Mouse (Mus musculus) left cerebral cortex, postnatal 36 days (tissue): Measurements from ENCODE around the gene Cfap58. TPM values are rescaled to one million over a fixed set of nuclear protein-coding genes. Genes with fewer than 3 reads are reported as not detected.

ENCODE experiments used
- DNase-seq, 2 experiments: peaks; one replicate each; pipeline ENCODE4 v3.0.0; 2021 to 2022; ENCODE audit warnings: low spot score in 2 of 2, mixed read lengths in 1 of 2
- intact Hi-C: fragments of 180-260 bp; cut with DNase I; formaldehyde crosslinking; loops from one replicate; pipeline ENCODE4 v1.15.1; 2025
- total RNA-seq, 2 experiments: library from RNA; stranded (reverse); gene quantifications; 2 replicates each; pipeline ENCODE4 v1.2.3; 2021

The Cfap58 gene
- total RNA-seq, 2 experiments from 2014 or later, result 0.29 to 0.30 TPM

DNA sequence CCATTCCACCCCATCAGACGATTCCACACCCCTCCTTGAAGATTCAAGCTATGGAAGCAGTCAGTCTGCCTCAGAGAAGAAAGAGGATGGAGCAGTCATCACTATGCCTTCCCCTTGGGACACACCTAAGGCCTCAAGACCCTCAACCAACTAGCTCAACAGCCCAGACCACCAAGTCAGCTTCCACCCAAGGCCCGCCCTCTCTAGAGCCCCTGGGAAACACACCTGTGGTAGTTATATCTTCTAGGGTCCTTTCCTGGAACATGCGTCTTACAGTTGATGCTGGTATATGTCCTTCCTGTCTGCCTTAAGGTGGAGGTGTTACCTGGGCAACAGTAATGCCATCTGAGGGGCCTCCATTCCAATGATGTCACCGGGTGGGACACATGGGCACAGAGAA lies 23.3 kb upstream of the Cfap58 start:
- DNase-seq, result no peak
- intact Hi-C loops, result no loop called here

DNA sequence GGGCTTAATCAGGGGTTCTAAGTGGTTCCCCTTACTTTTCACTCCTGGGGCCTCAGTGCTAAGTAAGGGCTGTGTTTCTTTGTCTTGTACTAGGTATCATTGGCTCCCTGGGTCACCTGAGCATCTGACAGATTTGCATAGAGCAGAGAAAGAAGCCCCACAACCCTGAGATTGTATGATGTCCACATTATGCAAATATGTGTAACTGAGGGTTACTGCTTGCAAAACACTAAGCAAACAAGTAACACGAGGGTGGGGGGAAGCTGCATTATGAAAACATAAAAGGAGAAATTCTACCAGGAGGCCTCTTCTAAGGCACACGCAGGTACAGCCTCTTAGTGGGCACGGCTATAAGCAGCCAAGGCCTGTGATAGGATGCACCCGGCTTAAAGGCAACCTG lies 22.2 kb upstream of the Cfap58 start:
- intact Hi-C loops, result no loop called here
- DNase-seq, result no peak

DNA sequence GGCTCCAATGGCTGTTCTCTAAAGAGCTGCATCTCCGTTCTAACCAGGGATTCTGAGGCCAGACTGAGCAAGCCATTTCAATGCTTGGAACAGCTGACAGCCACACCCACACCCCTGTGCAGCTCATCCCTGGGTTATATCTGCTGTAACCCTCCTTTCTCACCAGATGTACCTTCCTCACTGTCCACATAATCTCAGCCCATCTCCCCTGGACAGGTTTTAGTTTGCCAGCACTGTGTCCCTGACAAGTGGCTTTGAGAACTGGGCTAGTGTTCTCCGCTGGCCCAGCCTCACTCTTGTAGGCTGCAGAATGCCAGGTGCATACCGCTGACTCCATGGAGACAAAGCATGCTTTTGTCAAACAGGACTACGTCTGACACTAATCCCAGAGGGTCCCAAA lies 20.1 kb upstream of the Cfap58 start:
- intact Hi-C loops, result no loop called here
- no peak for DNase-seq

DNA sequence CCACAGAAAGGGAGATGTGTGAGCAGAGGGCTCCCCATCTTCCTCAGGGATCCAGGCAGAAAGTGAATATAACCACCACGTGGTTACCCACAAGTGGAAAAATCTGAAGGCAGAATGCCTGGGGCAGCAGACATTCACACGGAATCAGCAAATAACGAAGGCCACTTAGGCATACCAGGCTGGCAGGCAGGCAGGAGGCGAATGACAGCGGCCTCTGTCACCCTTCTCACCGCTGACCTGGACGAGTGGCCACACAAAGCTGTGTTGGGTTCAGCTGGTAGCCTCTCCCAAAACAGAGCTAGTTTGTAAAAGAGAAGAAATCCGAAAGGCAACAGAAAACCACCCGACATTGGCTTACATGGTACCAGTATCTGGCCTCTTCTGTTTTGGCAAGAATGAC lies 19.5 kb upstream of the Cfap58 start:
- intact Hi-C loops, result no loop called here
- no peak for DNase-seq

DNA sequence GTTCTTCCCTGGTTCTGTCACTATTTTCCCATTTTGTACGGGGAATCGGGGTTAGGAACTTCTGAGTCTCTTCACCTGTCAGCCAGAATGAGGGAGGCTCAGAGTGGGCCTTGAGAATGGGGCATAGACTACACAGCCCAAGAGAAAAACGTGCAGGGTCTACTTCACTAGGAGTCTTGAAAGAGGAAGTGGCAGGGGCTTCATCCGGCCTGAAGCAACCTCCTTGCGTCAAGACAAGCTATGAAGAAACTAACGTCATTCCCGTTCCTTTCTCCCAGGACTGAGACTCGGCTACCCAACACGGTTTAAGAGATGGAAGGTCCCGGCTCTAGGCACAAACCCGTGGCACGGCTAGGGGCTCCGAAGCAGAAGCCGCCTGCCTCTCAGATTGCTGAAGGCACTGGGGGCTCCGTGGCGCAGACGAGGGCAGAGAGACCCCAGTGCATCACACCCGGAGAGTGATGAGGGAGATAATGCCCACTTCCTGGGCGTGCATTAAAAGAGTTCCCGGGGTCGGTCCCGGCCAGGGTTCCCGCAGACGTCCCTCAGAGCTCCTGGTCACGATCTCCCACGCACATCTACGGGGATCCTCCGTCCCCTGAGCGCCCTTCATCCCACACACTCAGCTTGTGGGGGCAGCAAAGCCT lies 18.9 kb upstream of the Cfap58 start:
- DNase-seq, result no peak
- intact Hi-C loops, result no loop called here

DNA sequence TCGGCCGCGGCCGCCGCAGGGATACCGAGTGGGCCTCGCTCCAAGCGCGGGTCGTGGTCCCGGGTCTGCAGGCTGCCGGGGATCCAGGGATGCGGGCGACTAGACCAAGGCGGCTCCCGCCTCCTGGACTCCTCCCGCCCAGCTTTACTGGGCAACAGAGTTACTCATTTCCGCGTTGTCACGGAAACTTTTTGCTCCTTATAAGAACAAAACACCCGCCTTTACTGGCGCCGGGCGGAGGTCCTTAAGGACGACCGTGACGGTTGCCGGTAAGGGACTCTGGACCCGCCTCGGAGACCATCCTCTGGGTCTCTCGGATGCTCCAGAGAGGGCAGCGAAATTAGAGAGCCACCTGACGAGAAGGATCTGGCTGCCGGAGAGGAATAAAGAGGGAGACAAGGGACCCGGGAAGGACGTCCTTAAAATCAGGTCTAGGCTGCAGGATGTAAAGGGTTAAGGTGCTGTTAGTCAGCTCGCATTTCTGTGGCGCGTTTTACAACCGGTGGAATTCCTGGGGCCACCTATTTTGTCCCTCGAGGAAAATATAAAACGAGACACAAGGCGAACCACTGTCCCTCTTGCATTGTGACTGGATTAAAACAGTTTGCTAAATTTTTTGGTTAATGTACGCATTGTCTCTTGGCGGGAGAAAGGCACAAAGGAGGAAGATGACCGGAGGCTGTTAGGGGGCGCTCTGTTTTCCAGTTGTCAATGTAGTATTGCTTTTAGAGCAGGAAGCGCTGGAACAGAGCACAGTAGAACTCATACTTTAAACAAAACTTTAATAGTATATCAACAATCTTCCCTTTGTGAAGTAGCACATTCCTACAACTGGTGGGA lies 18.1 kb upstream of the Cfap58 start, which contains the start of the genes Cfap43 and Itprip:
Cfap43 (minus strand) TSS at position 162 of the 840 bp plus-strand sequence.
Itprip (minus strand) TSS at position 174 of the 840 bp plus-strand sequence.
- peak; percentile 60 to 67 for DNase-seq
- intact Hi-C loops, result no loop called here

DNA sequence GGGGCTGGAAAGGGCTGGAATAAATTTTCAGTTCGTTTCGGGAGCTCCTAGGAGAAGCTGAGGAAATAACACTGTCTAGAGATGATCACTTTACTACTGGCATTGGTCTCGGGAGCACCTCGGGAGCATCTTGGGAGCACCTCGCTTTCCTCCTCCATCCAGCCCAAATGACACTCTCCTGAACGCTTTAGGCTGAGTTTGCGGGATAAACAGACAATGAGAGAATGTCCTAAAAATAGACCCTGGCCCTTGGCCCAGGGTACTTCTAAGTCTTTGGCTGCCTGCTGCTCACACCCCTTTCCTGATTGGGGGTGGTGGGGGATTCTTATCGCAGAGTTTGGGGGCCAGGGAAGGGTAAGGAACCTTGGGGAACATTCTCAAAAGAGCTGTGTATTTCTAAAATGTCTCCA lies 17.5 kb upstream of the Cfap58 start:
- intact Hi-C loops, result no loop called here

DNA sequence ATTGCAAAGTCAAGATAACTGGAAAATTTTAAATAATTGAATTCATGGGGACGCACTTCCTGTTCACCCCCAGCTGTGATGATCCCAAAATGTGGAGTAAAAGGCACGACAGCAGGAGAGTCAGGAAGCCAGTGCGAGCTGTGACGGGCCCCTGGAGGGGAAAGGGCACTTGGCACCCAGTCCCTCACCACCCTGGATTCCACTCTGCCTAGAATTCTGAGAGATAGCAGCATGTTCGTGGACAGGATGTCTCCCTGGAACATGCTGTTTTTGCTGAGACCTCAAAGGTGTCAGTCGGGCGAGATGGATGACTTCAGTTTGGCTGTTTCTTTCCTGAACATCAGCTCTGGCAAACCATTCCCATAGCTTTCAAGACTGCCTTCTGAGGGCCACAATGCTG lies 11.7 kb upstream of the Cfap58 start:
- no peak for DNase-seq
- intact Hi-C loops, result no loop called here

More for the DNA sequence above, 17.5 kb upstream of the Cfap58 start:
- DNase-seq, result no peak

DNA sequence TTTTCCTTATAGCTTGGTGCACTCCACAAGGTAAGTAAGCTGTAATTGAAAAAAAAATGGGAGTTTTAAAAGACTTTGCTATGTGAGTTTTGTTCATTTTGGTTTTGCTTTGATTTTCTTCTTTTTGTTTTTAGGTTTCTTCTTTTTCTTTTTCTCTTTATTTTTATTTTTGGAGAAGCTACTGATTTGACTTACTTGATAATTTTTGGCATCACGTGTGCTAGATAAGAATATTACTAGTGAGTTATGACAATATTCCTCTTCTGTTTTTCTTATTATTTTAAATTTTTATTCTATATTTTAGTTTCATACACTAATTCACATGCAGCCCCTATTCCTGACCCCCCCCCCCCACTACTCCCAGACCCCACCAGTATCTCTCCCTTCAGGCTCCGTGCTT lies 10.4 kb upstream of the Cfap58 start:
- DNase-seq, result no peak
- intact Hi-C loops, result no loop called here

DNA sequence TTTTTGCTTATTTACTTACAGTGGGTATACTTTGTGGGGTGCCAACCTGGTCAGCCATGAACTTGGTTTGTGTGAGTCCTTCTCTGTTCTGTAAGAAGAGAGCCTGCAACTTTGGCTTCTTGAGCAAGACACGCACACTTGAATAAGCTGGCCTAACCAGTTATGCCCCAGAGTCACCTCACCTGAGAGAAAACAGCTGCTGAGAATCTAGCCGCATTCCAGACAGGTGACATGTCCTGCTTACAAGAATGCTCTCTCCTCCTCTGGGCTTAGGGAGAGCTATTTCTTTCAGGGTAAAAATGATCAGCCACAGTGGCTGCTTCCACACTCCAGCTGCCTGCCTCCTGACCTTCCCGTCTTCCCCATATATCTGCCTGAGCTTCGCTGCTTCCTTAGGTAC lies 8.4 kb upstream of the Cfap58 start:
- DNase-seq, result no peak
- intact Hi-C loops, result no loop called here

DNA sequence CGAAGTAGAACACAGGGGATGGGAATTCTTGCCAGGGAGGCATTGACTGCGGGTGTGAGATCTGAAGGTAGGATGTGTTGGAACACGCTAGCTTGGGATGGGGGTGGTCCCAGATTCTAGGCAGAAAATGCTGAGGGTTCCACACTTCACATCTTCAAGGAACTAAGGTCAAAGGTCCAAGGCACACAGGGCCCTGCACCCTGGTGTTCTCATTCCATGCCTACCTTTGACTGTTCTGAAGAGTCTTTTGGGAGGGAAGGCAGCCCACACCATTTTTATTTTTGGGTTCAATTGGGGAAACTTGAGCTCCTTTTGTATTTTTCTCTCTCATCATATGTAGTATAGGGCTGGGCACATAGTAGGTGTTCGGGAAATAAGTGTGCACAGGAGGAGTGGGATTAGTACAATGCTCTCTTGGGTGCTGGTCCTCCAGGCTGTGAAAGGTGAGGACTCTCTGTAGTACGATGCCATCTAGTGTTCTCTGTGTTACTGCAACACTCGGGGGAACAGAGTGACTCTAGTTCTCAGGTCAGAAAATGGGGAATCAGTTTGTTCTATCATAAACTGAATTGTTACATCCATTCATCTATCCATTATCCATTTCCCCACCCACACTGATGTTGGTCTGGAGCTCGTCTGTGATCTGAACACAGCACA lies 5.4 kb upstream of the Cfap58 start:
- no peak for DNase-seq

DNA sequence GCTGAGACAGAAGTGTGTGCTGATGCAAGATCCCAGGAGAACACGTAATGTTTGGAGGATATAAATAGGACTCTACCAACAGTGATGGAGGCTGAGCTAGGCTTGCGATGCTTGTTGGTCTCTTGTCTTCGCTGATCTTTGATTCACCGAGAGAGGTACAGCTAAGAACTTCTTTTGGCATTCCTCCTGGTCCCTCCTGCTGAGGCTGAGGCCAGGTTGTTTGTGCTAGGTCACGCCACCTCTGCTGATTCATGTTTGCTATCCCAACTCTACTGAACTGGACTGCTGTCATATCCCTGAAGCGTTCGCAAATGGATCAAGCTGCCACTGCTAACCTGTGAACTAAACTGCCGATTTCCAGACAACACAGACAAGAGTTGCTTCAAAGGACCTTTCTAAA lies 3.3 kb upstream of the Cfap58 start:
- DNase-seq, result no peak
- intact Hi-C loops, result loop anchor here (10.0 kb wide), 2 partner anchors 279 to 429 kb away; no protein-coding TSS in a partner anchor

More for the DNA sequence above, 5.4 kb upstream of the Cfap58 start:
- intact Hi-C loops, result loop anchor here (2.0 to 10.0 kb wide), 3 partner anchors 49 to 427 kb away; no protein-coding TSS in a partner anchor

DNA sequence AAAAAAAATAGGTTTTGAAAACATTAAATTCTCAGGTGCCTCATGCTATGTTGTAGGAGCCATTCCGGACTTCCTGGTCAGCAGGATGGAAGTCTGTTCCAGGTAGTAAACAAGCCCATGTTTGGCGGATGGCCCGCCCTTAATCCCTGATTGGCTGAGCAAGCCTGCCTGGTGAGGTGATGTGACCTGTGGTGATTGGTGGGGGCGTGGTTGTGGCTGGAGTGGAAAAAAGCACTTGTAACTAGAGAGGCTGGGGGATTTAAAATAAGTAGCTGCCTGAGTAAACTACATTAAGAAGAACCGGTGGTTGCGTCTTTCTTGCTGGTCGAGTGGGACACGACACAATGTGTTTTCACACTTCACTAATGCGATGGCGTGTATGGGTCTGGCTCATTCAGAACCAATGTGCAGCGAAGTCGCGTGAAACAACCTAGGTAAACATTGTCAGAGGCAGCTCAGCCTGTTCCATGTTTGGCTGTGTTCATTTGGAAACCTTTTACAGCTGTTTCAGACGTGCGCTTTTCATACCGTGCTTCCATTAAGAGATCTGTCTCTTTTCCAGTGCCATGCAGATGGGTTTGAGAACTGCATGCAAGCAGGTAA lies 2.7 kb upstream of the Cfap58 start:
- intact Hi-C loops, result loop anchor here (5.0 to 10.0 kb wide), 3 partner anchors 163 to 430 kb away; no protein-coding TSS in a partner anchor

DNA sequence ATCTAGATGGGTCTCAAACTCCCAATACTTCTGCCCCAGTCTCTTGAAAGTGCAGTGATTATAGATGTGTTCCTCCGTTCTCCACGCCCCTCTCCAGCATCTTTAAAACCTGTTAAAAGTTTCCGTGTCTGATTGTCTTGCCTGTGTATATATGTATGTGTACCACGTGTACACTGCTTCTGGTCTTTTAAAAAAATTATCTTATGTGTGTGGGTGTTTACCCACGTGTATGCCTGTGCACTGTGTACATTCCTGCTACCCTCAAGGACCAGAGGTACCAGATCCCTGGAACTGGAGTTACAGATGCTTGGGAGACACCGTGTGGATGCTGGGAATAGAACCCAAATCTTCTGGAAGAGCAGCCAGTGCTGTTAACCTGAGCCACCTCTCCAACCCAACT lies 1.9 kb upstream of the Cfap58 start:
- intact Hi-C loops, result loop anchor here (5.0 to 10.0 kb wide), 3 partner anchors 162 to 431 kb away; no protein-coding TSS in a partner anchor

More for the DNA sequence above, 2.7 kb upstream of the Cfap58 start:
- DNase-seq, result no peak

DNA sequence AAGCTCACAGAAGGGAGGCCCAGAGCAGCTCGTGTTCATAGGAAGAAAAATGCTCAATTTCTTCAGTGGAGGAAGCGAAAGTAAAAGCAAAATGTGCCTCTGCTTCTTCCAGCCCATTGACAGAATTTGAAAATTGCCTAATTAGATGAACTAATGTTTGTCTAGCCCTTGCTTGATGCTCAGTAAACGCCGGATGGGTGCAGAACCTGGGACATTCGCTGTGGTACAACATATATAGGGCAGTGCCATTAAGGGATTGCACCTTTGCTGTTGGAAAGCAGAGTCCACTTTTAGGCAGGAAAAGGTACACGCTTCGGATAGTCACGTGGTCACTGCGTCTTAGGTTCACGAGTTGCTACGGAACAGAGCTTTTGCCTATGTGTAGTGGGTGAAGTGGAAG lies 985 bp upstream of the Cfap58 start:
- DNase-seq, result no peak
- intact Hi-C loops, result loop anchor here (5.0 to 10.0 kb wide), 3 partner anchors 161 to 432 kb away; no protein-coding TSS in a partner anchor

More for the DNA sequence above, 1.9 kb upstream of the Cfap58 start:
- no peak for DNase-seq

DNA sequence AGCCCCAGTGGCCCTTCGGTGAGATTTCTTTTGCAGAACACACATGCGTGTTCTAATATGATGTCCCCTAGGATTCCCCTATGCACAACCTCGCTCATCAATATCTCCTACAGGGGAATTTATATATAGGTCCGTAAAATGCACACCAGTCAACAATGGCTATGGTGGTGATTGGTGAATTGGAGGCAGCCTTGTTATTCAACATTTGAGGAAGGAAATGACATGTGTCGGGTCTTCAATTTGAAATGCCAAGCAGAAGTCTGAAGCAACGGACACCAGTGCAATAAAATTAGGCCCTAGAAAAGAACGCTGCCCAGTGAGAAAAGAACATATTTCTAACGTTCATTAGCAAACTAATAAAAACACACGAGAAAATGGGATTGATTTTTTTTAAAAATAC lies 537 bp upstream of the Cfap58 start:
- DNase-seq, result no peak
- intact Hi-C loops, result loop anchor here (5.0 to 10.0 kb wide), 3 partner anchors 160 to 432 kb away; no protein-coding TSS in a partner anchor

DNA sequence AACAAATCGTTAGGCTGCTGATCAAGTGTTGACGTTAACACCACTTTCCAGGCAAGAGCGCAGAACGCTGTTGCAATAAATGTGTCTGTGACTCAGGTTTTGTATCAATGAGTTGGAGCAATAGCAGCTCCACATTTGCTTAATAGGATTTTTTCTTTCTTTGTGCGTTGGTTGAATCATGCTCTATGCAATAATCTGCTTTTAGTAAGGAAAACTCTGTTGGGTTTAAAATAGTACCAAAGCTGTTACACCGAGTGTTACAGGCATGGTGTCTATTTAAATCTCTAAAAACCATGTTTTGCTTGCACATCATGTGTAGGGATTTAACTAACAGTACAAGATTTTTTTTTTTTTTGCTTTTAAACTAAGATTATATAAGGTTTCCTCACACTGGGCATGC lies 1.9 kb downstream of the Cfap58 start:
- DNase-seq, result no peak
- intact Hi-C loops, result loop anchor here (5.0 to 10.0 kb wide), 3 partner anchors 158 to 435 kb away; no protein-coding TSS in a partner anchor

DNA sequence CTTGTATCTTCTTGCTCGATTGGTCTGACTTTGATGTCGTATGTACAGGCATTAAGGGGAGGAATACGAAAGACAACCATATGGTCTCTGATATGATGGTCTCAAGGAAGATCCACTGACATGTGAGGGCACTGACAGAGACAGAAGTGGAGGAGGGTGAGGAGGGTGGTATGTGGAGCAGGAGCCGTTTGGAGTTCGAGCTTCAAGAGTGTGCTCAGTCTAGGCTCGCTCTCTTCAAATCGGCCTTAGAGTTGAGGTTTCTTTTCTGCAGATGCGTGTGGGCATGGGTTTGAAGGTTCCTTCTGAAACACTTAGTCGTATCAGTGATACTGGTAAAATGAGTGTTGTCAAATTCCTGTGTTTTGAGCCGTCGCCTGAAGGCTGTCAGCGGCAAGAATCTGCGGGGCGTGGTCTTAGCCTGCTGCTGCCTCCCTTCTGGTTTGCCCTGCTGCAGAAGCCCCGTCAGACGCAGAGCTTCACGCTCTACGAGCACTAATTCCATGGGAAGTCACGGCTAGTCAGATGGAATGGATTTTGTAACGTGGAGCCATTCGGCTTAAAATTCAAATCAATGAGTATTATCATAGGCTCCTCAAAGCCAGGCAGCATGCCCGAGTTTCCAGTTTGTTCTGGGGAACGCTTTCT lies 9.5 kb downstream of the Cfap58 start:
- no peak for DNase-seq

DNA sequence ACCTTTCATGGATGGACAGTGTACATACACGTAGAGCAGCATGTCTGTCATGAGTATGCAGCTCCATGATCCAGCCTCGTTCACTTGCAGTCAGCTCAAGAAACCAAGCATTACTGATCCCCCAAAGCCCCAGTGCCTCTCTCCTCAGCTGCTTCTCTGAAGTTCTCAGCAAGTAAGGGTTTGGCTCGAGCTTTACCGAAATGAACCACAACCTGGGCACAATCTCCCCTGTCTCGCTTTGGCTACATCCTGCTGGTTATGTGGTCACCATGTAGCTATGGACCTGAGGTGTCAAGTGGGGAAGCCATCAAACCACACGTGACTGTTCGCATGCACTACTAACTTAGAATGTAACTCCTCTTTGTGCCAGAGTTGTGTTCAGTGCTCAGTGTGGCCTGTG lies 13.5 kb downstream of the Cfap58 start:
- intact Hi-C loops, result no loop called here
- no peak for DNase-seq

More for the DNA sequence above, 9.5 kb downstream of the Cfap58 start:
- intact Hi-C loops, result no loop called here
